Mouse (Mus musculus) left cerebral cortex, adult 2 months (tissue): Measurements from ENCODE around the gene Slc5a11. TPM values are rescaled to one million over a fixed set of nuclear protein-coding genes. Genes with fewer than 3 reads are reported as not detected.

Source experiments
- DNase-seq, 2 experiments: peaks; one replicate each; pipeline ENCODE4 v3.0.0; 2021 to 2022; ENCODE audit warnings: low spot score in 2 of 2, mixed read lengths in 1 of 2; ENCODE audit errors: extremely low spot score in 1 of 2
- H3K27ac ChIP-seq: fragments of 200-600 bp; 2 replicates; pipeline ENCODE4 v1.8.1; 2022
- H3K4me3 ChIP-seq: fragments of 200-600 bp; 2 replicates; pipeline ENCODE4 v1.8.1; 2022
- CTCF ChIP-seq: fragments of 200-600 bp; IDR thresholded peaks from 2 replicates; pipeline ENCODE4 v1.8.1; 2022; ENCODE audit warnings: antibody characterized with exemption, mild to moderate bottlenecking, moderate library complexity
- intact Hi-C: fragments of 180-260 bp; cut with DNase I; formaldehyde crosslinking; loops from one replicate; pipeline ENCODE4 v1.15.1; 2025
- total RNA-seq, 2 experiments: library from RNA; stranded (reverse); gene quantifications; 2 replicates each; pipeline ENCODE4 v1.2.3; 2021

Slc5a11 gene
- total RNA-seq, 2 experiments from 2014 or later, result 0.29 to 1.1 TPM

- DNase-seq, result no peak
- no peak for TF ChIP-seq CTCF
- intact Hi-C loops, result no loop called here
- no peak overlapping the region for H3K27ac ChIP-seq
- no peak overlapping the region for H3K4me3 ChIP-seq
These were observed 33.6 kb downstream of the Slc5a11 start for GRCm38 (mm10) chr7:123248166-123248565.

- TF ChIP-seq CTCF, result no peak
- no peak for DNase-seq
- intact Hi-C loops, result no loop called here
- Histone ChIP-seq H3K4me3 (no peak overlapping the region), H3K27ac (no peak overlapping the region)
These were observed 36.8 kb downstream of the Slc5a11 start for GRCm38 (mm10) chr7:123251343-123251742.

- Histone ChIP-seq H3K27ac (no peak overlapping the region), H3K4me3 (no peak overlapping the region)
- TF ChIP-seq CTCF, result no peak
- DNase-seq, result no peak
- intact Hi-C loops, result no loop called here
These were observed 38.8 kb downstream of the Slc5a11 start for GRCm38 (mm10) chr7:123253396-123253795.

- no peak for DNase-seq
- intact Hi-C loops, result no loop called here
- no peak for TF ChIP-seq CTCF
- Histone ChIP-seq H3K27ac (no peak overlapping the region), H3K4me3 (no peak overlapping the region)
These were observed 39.8 kb downstream of the Slc5a11 start for GRCm38 (mm10) chr7:123254196-123254970.

- intact Hi-C loops, result no loop called here
- H3K4me3 ChIP-seq, result no peak overlapping the region
- no peak for DNase-seq
- TF ChIP-seq CTCF, result no peak
- H3K27ac ChIP-seq, result no peak overlapping the region
These were observed 43.5 kb downstream of the Slc5a11 start for GRCm38 (mm10) chr7:123258103-123258502.

- no peak for DNase-seq
- Histone ChIP-seq H3K27ac (no peak overlapping the region), H3K4me3 (no peak overlapping the region)
- no peak for TF ChIP-seq CTCF
- intact Hi-C loops, result no loop called here
These were observed 58.5 kb downstream of the Slc5a11 start for GRCm38 (mm10) chr7:123273056-123273455.

- TF ChIP-seq CTCF, result no peak
- intact Hi-C loops, result no loop called here
- Histone ChIP-seq H3K4me3 (no peak overlapping the region), H3K27ac (no peak overlapping the region)
- no peak for DNase-seq
These were observed 62.0 kb downstream of the Slc5a11 start for GRCm38 (mm10) chr7:123276568-123276967.

GRCm38 (mm10) chr7:123279797-123280196 is 65.2 kb downstream of the Slc5a11 start:
- intact Hi-C loops, result no loop called here
- DNase-seq, result no peak
- Histone ChIP-seq H3K27ac (no peak overlapping the region), H3K4me3 (no peak overlapping the region)
- no peak for TF ChIP-seq CTCF

GRCm38 (mm10) chr7:123283826-123284225 is 69.2 kb downstream of the Slc5a11 start:
- no peak for TF ChIP-seq CTCF
- DNase-seq, result peak in 1 of 2 experiments; percentile 43
- intact Hi-C loops, result no loop called here

GRCm38 (mm10) chr7:123285896-123286295 is 71.3 kb downstream of the Slc5a11 start:
- Histone ChIP-seq H3K27ac (peak overlapping the region; percentile 29), H3K4me3 (no peak overlapping the region)
- DNase-seq, result no peak
- TF ChIP-seq CTCF, result no peak
- intact Hi-C loops, result loop anchor here (5.0 kb wide), 1 partner anchor 79 kb away; no protein-coding TSS in a partner anchor

More at GRCm38 (mm10) chr7:123283826-123284225, 69.2 kb downstream of the Slc5a11 start:
- no peak overlapping the region for H3K4me3 ChIP-seq
- no peak overlapping the region for H3K27ac ChIP-seq

- no peak overlapping the region for H3K4me3 ChIP-seq
- TF ChIP-seq CTCF, result no peak
- intact Hi-C loops, result loop anchor here (5.0 kb wide), 1 partner anchor 81 kb away; no protein-coding TSS in a partner anchor
- H3K27ac ChIP-seq, result peak overlapping the region; percentile 34
- DNase-seq, result no peak
These were observed 73.3 kb downstream of the Slc5a11 start for GRCm38 (mm10) chr7:123287903-123288302.

- no peak overlapping the region for H3K4me3 ChIP-seq
- intact Hi-C loops, result loop anchor here (5.0 kb wide), 1 partner anchor 82 kb away; no protein-coding TSS in a partner anchor
- no peak for DNase-seq
- no peak for TF ChIP-seq CTCF
- H3K27ac ChIP-seq, result no peak overlapping the region
These were observed 74.6 kb downstream of the Slc5a11 start for GRCm38 (mm10) chr7:123289176-123289575.

- no peak for TF ChIP-seq CTCF
- no peak overlapping the region for H3K4me3 ChIP-seq
- H3K27ac ChIP-seq, result no peak overlapping the region
- intact Hi-C loops, result no loop called here
- DNase-seq, result no peak
These were observed 77.4 kb downstream of the Slc5a11 start for GRCm38 (mm10) chr7:123291942-123292341.
